Mouse (Mus musculus) cortical plate, adult 2 months (tissue): ENCODE data around the gene Rubcn. TPM values are rescaled to one million over a fixed set of nuclear protein-coding genes. Genes with fewer than 3 reads are reported as not detected.
A peak's percentile ranks its signal among the peaks of the same experiment; 100 is the strongest.
"Not testable (repeated sequence)": the region's sequence is repeated elsewhere in the genome, so short reads cannot be mapped to it uniquely, and the experiment has no call there.

Source experiments
- H3K27ac ChIP-seq: fragments of 200-500 bp; 2 replicates; pipeline ENCODE4 v1.5.1; 2012; ENCODE audit warnings: low read length, control low read depth, inconsistent platforms; ENCODE audit not compliant: insufficient read depth
- H3K4me1 ChIP-seq: fragments of 200-500 bp; 2 replicates; pipeline ENCODE4 v1.6.1; 2011; ENCODE audit warnings: low read length; ENCODE audit not compliant: control insufficient read depth, insufficient read depth
- H3K4me3 ChIP-seq: fragments of 200-500 bp; 2 replicates; pipeline ENCODE4 v1.5.1; 2011; ENCODE audit warnings: mild to moderate bottlenecking, low read length, control low read depth; ENCODE audit not compliant: insufficient read depth
- CTCF ChIP-seq: fragments of 200-500 bp; IDR thresholded peaks from 2 replicates; pipeline ENCODE4 v1.5.1; 2011; ENCODE audit warnings: mild to moderate bottlenecking, control low read depth, low read length; ENCODE audit not compliant: insufficient read depth; ENCODE audit errors: extremely low read depth
- POLR2A ChIP-seq: fragments of 200-500 bp; IDR thresholded peaks from 2 replicates; pipeline ENCODE4 v1.6.1; 2011; ENCODE audit warnings: mild to moderate bottlenecking, low read length, control low read depth; ENCODE audit not compliant: insufficient read depth; ENCODE audit errors: extremely low read depth
- polyA plus RNA-seq: library from polyadenylated mRNA; depleted of rRNA; stranded (reverse); fragments of >200 nt; gene quantifications from 2 replicates; pipeline ENCODE4 v1.2.3, GENCODE M21; 2012; rRNA removed

Rubcn gene
- polyA plus RNA-seq = 77.0 TPM in 2 replicates

- TF ChIP-seq POLR2A (peak; percentile 85), CTCF (no peak)
- peak within 1 kb of the TSS; percentile 88 for H3K4me3 ChIP-seq
- peaks cover 8% of the 10 kb centered on the region for H3K4me1 ChIP-seq
- H3K27ac ChIP-seq = peak within 1 kb of the TSS; percentile 64
These were observed at the start of gene Rubcn, which contains the start of gene Fyttd1 for GRCm38 (mm10) chr16:32877343-32878156. Gene Rubcn (minus strand): TSS chr16:32877766. Gene Fyttd1 (plus strand): TSS chr16:32877500.

- Histone ChIP-seq H3K4me1 (no peaks in the 10 kb centered on the region), H3K4me3 (no peak overlapping the region), H3K27ac (no peak overlapping the region)
- TF ChIP-seq CTCF (no peak), POLR2A (no peak)
These were observed 49.5 kb upstream of the Rubcn start for GRCm38 (mm10) chr16:32927044-32927443.

GRCm38 (mm10) chr16:32926629-32927028 lies 49.1 kb upstream of the Rubcn start:
- H3K27ac ChIP-seq, H3K4me1 ChIP-seq, H3K4me3 ChIP-seq: not testable (repeated sequence)

DNA sequence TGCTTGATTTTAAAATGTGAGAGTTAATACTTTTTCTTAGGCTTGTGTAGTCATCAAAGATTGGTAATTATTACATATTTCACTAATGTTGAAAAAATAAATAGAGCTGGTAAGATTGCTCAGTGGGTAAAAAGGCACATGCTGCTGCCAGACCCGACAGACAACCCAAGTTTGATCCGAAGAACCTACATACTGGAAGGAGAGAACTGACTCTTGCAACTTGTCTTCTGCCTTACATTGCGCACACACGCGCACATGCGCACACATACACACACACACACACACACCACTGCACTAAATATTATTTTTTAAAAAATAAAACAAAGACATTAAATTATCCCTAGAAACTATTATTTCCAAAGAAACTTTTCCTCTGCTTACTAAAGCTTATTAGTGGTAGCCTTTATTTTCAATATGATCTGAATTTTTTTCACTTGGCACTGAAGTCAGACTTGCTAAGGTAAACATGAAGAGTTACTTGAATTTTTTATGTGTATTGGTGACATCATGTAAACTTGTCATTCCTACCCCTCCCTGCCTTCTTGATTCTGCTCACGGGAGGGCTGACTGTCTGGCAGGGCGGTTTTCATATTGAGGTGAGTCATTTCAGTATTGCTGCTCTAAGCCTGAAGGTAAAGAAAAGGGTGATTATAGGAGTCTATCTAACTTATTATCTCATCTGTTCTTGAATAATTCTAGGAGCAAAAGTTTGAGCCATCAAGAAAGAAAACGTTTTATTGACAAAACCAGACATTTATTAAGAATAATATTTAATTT lies 37.9 kb upstream of the Rubcn start:
- Histone ChIP-seq H3K4me3 (peak overlapping the region; percentile 95; the same call in 1 of the 2 replicates), H3K4me1 (no peaks in the 10 kb centered on the region; the same call in 1 of the 2 replicates), H3K27ac (no peak overlapping the region)
- TF ChIP-seq CTCF = no peak

DNA sequence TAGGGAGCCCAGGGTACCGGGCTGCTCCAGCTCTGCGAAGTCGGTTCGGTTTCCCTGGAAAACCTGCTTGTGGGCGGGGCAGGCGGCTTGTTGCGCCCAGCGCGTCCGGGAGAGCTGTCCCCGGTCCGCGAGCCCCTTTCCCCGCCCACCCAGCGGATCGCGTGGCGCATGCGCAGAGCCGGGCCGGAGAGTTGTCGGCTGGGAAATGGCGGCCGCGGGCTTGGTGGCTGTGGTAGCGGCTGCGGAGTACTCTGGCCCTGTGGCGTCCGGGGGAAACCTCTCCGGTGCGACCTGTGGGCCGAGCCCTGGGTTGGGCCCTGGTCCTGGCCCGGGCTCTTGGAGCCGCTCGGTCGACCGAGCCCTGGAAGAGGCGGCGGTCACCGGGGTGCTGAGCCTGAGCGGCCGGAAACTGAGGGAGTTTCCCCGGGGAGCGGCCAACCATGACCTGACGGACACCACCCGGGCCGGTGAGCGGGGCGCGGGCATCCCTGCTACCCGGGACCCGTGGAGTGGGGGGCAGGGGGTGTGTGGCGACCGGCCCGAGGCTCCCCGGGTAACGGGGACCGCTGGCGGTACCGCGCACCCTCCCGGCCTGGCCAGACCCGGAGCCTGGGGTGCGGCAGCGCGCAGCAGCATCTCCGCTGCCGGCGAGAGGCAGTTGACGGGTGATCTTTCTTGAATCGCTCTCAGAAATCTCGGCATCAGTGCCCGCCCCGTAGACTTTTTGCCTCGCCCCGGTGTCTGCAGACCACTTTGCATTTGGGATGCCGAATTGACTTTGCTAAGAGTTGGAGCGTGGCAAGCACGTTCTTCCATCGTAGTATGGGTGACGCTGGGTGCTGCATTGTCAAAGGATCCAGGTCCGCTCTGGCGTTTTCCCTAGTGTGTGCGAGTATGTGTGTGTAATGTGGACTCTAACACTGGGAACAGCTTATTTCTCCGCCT lies 36.6 kb upstream of the Rubcn start, which contains the start of gene Lrch3:
Gene Lrch3, plus strand, starts transcription at position 164 of the 945 bp plus-strand sequence.
- Histone ChIP-seq H3K4me3 (peak within 1 kb of the TSS; percentile 95), H3K4me1 (no peaks in the 10 kb centered on the region; the same call in 1 of the 2 replicates), H3K27ac (peak within 1 kb of the TSS; percentile 56; the same call in 1 of the 2 replicates)
- TF ChIP-seq POLR2A (peak; percentile 71), CTCF (no peak)

DNA sequence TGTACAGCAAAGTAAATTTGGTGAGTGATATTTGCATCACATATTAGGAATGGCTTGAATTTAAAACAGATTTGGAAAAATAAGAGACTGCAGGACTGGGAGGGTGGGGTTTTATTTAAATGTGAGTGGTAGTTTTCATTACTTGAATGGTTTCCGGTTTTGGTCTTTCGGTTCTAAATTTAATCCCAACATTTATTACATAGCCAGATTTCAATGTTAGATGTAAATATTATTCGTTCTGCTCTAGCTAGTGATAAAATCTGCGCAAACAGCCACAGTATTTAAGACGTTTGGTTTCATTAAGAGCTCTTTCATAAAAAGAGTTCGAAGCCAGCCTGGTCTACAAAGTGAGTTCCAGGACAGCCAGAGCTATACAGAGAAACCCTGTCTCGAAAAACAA lies 35.6 kb upstream of the Rubcn start:
- TF ChIP-seq CTCF (no peak), POLR2A (no peak)
- H3K27ac ChIP-seq = no peak overlapping the region
- H3K4me1 ChIP-seq = no peaks in the 10 kb centered on the region; the same call in 1 of the 2 replicates
- no peak overlapping the region; the same call in 1 of the 2 replicates for H3K4me3 ChIP-seq

- Histone ChIP-seq H3K4me1 (no peaks in the 10 kb centered on the region), H3K27ac (no peak overlapping the region), H3K4me3 (no peak overlapping the region)
- no peak for TF ChIP-seq CTCF
- TF ChIP-seq POLR2A = no peak
These were observed 29.2 kb upstream of the Rubcn start for GRCm38 (mm10) chr16:32906727-32907126.

DNA sequence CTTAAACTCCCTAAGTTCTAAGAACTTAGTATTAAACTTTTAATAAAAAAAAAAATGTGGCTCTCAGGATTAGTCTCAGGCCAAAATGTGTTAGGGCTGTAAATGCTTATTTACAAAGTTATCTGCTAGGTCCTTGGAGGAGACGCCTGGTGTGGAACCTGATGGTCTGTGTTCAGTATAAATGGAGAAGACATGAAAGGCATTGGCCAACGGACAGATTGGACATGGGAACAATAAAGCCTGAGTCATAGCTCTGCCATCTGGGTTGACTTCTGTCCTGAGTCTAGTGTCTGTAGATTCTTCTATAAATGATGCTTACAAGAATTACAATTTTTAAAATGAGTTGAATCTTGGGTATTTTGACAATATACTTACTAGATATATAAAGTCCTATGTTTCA lies 28.6 kb upstream of the Rubcn start:
- H3K4me1 ChIP-seq = no peaks in the 10 kb centered on the region
- TF ChIP-seq CTCF (no peak), POLR2A (no peak)
- H3K27ac ChIP-seq = no peak overlapping the region
- no peak overlapping the region for H3K4me3 ChIP-seq

DNA sequence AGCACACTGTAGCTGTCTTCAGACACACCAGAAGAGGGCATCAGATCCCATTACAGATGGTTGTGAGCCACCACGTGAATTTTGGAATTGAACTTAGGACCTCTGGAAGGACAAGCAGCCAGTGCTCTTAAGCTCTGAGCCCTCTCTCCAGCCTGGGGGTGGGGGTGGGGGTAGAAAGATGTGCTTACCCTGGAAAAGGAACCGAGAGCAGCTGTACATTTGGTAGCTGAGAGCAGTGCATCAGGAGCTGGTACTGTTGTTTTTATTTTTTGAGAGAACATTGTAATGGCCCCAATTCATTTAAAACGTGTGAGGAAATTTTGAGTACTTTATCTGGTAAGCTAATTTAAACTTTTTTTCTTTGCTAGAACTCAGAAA lies 24.5 kb upstream of the Rubcn start:
- no peak overlapping the region for H3K27ac ChIP-seq
- H3K4me1 ChIP-seq = no peaks in the 10 kb centered on the region
- no peak for TF ChIP-seq CTCF
- no peak for TF ChIP-seq POLR2A
- H3K4me3 ChIP-seq = no peak overlapping the region
